Mouse (Mus musculus) G1E (cell line): ENCODE measurements around the gene Dedd2.

Source experiments
- CTCF ChIP-seq: IDR thresholded peaks from 2 replicates; pipeline ENCODE4 v1.5.1; 2012; ENCODE audit warnings: low read depth, low read length, inconsistent platforms, mixed read lengths
- GATA1 ChIP-seq: IDR thresholded peaks from 2 replicates; pipeline ENCODE4 v1.6.1; 2012; ENCODE audit warnings: borderline replicate concordance, low read length, inconsistent platforms, mixed read lengths
- POLR2AphosphoS5 ChIP-seq: IDR thresholded peaks from 2 replicates; pipeline ENCODE4 v1.6.1; 2012; ENCODE audit warnings: low read depth, low read length, inconsistent platforms; ENCODE audit not compliant: insufficient replicate concordance
- TAL1 ChIP-seq: conservative IDR thresholded peaks from 2 replicates; pipeline ENCODE4 v1.6.1; 2012; ENCODE audit warnings: low read depth, low read length, inconsistent platforms, mixed read lengths

DNA sequence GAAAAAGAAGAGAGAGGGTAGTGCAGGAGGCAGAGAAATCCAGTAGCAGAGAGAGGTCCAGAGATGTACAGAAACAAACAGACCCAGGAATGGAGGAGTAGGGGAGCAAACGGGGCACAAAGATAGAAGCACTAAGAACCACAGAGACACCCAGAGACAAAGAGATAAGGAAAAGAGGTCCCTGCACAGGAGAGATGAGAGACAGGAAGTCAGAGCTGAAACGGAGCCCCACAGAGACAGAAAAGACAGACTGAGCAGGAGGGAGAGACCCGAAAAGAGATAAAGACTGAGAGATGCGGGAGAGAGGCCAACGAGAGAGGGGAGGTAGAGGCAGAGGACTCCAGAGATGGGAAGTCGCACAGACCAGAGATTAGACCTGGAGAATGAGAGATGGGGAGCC, 39.9 kb downstream of the Dedd2 start:
- no peak for TF ChIP-seq CTCF
- no peak for TF ChIP-seq GATA1
- no peak for TF ChIP-seq POLR2AphosphoS5
- no peak for TF ChIP-seq TAL1
